Mouse (Mus musculus): Measurements from ENCODE around the gene Greb1. TPM values are rescaled to one million over a fixed set of nuclear protein-coding genes. Genes with fewer than 3 reads are reported as not detected.

Gene Greb1
- polyA plus RNA-seq, 1 experiment: 0.48 TPM

- Histone ChIP-seq H3K27ac (ENCODE audit: insufficient read depth, low read length) (no peak overlapping the region), H3K4me3 (ENCODE audit: insufficient read depth, low read length) (no peak overlapping the region), H3K4me1 (ENCODE audit: control insufficient read depth, insufficient read depth, low read length) (peaks cover 3% of the 10 kb centered on the region)
- TF ChIP-seq CTCF (IDR thresholded peaks at IDR 0.05; ENCODE audit: extremely low read depth, insufficient read depth, low read length): no peak
- no peak for TF ChIP-seq POLR2A (IDR thresholded peaks at IDR 0.05; ENCODE audit: extremely low read depth, insufficient read depth, low read length)
Observed at GRCm38 (mm10) chr12:16834701-16835100, 34.0 kb upstream of the Greb1 start.

- H3K4me1 ChIP-seq (ENCODE audit: control insufficient read depth, insufficient read depth, low read length): peaks cover 1% of the 10 kb centered on the region; the same call in 1 of the 2 replicates
- no peak overlapping the region for H3K4me3 ChIP-seq (ENCODE audit: insufficient read depth, low read length)
- no peak for TF ChIP-seq POLR2A (IDR thresholded peaks at IDR 0.05; ENCODE audit: extremely low read depth, insufficient read depth, low read length)
- TF ChIP-seq CTCF (IDR thresholded peaks at IDR 0.05; ENCODE audit: extremely low read depth, insufficient read depth, low read length): no peak
- no peak overlapping the region for H3K27ac ChIP-seq (ENCODE audit: insufficient read depth, low read length)
Observed at GRCm38 (mm10) chr12:16831071-16831470, 30.4 kb upstream of the Greb1 start.

GRCm38 (mm10) chr12:16829785-16830184 lies 29.1 kb upstream of the Greb1 start:
- no peaks in the 10 kb centered on the region for H3K4me1 ChIP-seq (ENCODE audit: control insufficient read depth, insufficient read depth, low read length)
- no peak overlapping the region for H3K27ac ChIP-seq (ENCODE audit: insufficient read depth, low read length)
- TF ChIP-seq POLR2A (IDR thresholded peaks at IDR 0.05; ENCODE audit: extremely low read depth, insufficient read depth, low read length) (no peak), CTCF (IDR thresholded peaks at IDR 0.05; ENCODE audit: extremely low read depth, insufficient read depth, low read length) (peak; percentile 48)
- H3K4me3 ChIP-seq (ENCODE audit: insufficient read depth, low read length): no peak overlapping the region

- Histone ChIP-seq H3K4me3 (ENCODE audit: insufficient read depth, low read length) (no peak overlapping the region), H3K4me1 (ENCODE audit: control insufficient read depth, insufficient read depth, low read length) (no peaks in the 10 kb centered on the region), H3K27ac (ENCODE audit: insufficient read depth, low read length) (no peak overlapping the region)
- TF ChIP-seq CTCF (IDR thresholded peaks at IDR 0.05; ENCODE audit: extremely low read depth, insufficient read depth, low read length) (peak; percentile 37; the same call in 1 of the 2 replicates), POLR2A (IDR thresholded peaks at IDR 0.05; ENCODE audit: extremely low read depth, insufficient read depth, low read length) (no peak)
Observed at GRCm38 (mm10) chr12:16828505-16828904, 27.8 kb upstream of the Greb1 start.

GRCm38 (mm10) chr12:16823701-16824100 lies 23.0 kb upstream of the Greb1 start:
- TF ChIP-seq CTCF (IDR thresholded peaks at IDR 0.05; ENCODE audit: extremely low read depth, insufficient read depth, low read length) (no peak), POLR2A (IDR thresholded peaks at IDR 0.05; ENCODE audit: extremely low read depth, insufficient read depth, low read length) (no peak)
- H3K4me1 ChIP-seq (ENCODE audit: control insufficient read depth, insufficient read depth, low read length): no peaks in the 10 kb centered on the region
- H3K4me3 ChIP-seq (ENCODE audit: insufficient read depth, low read length): no peak overlapping the region

GRCm38 (mm10) chr12:16822181-16822734 lies 21.6 kb upstream of the Greb1 start:
- H3K4me1 ChIP-seq (ENCODE audit: control insufficient read depth, insufficient read depth, low read length): no peaks in the 10 kb centered on the region
- no peak overlapping the region for H3K4me3 ChIP-seq (ENCODE audit: insufficient read depth, low read length)
- no peak overlapping the region for H3K27ac ChIP-seq (ENCODE audit: insufficient read depth, low read length)
- TF ChIP-seq POLR2A (IDR thresholded peaks at IDR 0.05; ENCODE audit: extremely low read depth, insufficient read depth, low read length) (no peak), CTCF (IDR thresholded peaks at IDR 0.05; ENCODE audit: extremely low read depth, insufficient read depth, low read length) (no peak)

More at GRCm38 (mm10) chr12:16823701-16824100, 23.0 kb upstream of the Greb1 start:
- no peak overlapping the region for H3K27ac ChIP-seq (ENCODE audit: insufficient read depth, low read length)

GRCm38 (mm10) chr12:16820761-16821160 lies 20.1 kb upstream of the Greb1 start:
- H3K4me3 ChIP-seq (ENCODE audit: insufficient read depth, low read length): no peak overlapping the region
- H3K4me1 ChIP-seq (ENCODE audit: control insufficient read depth, insufficient read depth, low read length): no peaks in the 10 kb centered on the region
- TF ChIP-seq POLR2A (IDR thresholded peaks at IDR 0.05; ENCODE audit: extremely low read depth, insufficient read depth, low read length) (no peak), CTCF (IDR thresholded peaks at IDR 0.05; ENCODE audit: extremely low read depth, insufficient read depth, low read length) (no peak)
- no peak overlapping the region for H3K27ac ChIP-seq (ENCODE audit: insufficient read depth, low read length)

GRCm38 (mm10) chr12:16818513-16818912 lies 17.8 kb upstream of the Greb1 start:
- H3K4me3 ChIP-seq (ENCODE audit: insufficient read depth, low read length): no peak overlapping the region
- TF ChIP-seq CTCF (IDR thresholded peaks at IDR 0.05; ENCODE audit: extremely low read depth, insufficient read depth, low read length) (no peak), POLR2A (IDR thresholded peaks at IDR 0.05; ENCODE audit: extremely low read depth, insufficient read depth, low read length) (no peak)
- no peak overlapping the region for H3K27ac ChIP-seq (ENCODE audit: insufficient read depth, low read length)
- no peaks in the 10 kb centered on the region for H3K4me1 ChIP-seq (ENCODE audit: control insufficient read depth, insufficient read depth, low read length)

GRCm38 (mm10) chr12:16817147-16817546 lies 16.5 kb upstream of the Greb1 start:
- no peaks in the 10 kb centered on the region; the same call in 1 of the 2 replicates for H3K4me1 ChIP-seq (ENCODE audit: control insufficient read depth, insufficient read depth, low read length)

GRCm38 (mm10) chr12:16811477-16811876 lies 10.8 kb upstream of the Greb1 start:
- Histone ChIP-seq H3K27ac (ENCODE audit: insufficient read depth, low read length) (no peak overlapping the region), H3K4me1 (ENCODE audit: control insufficient read depth, insufficient read depth, low read length) (peaks cover 3% of the 10 kb centered on the region; the same call in 1 of the 2 replicates), H3K4me3 (ENCODE audit: insufficient read depth, low read length) (peak overlapping the region; percentile 85)
- TF ChIP-seq CTCF (IDR thresholded peaks at IDR 0.05; ENCODE audit: extremely low read depth, insufficient read depth, low read length): no peak
- TF ChIP-seq POLR2A (IDR thresholded peaks at IDR 0.05; ENCODE audit: extremely low read depth, insufficient read depth, low read length): no peak

More at GRCm38 (mm10) chr12:16817147-16817546, 16.5 kb upstream of the Greb1 start:
- H3K4me3 ChIP-seq (ENCODE audit: insufficient read depth, low read length): no peak overlapping the region
- no peak overlapping the region for H3K27ac ChIP-seq (ENCODE audit: insufficient read depth, low read length)
- TF ChIP-seq POLR2A (IDR thresholded peaks at IDR 0.05; ENCODE audit: extremely low read depth, insufficient read depth, low read length) (no peak), CTCF (IDR thresholded peaks at IDR 0.05; ENCODE audit: extremely low read depth, insufficient read depth, low read length) (no peak)

Data from cortical plate, adult 2 months (tissue).